Mouse (Mus musculus) adrenal gland, postnatal 10 days (tissue): Measurements from ENCODE around the gene Pde4d. TPM values are rescaled to one million over a fixed set of nuclear protein-coding genes. Genes with fewer than 3 reads are reported as not detected.

Experiments
- DNase-seq: peaks from one replicate; pipeline ENCODE4 v3.0.0; 2021; ENCODE audit warnings: mixed read lengths
- total RNA-seq, 2 experiments: library from RNA; stranded (reverse); gene quantifications; 2 replicates each; pipeline ENCODE4 v1.2.3; 2021

Gene Pde4d
- total RNA-seq, 2 experiments from 2014 or later, result 70.3 to 101 TPM

DNA sequence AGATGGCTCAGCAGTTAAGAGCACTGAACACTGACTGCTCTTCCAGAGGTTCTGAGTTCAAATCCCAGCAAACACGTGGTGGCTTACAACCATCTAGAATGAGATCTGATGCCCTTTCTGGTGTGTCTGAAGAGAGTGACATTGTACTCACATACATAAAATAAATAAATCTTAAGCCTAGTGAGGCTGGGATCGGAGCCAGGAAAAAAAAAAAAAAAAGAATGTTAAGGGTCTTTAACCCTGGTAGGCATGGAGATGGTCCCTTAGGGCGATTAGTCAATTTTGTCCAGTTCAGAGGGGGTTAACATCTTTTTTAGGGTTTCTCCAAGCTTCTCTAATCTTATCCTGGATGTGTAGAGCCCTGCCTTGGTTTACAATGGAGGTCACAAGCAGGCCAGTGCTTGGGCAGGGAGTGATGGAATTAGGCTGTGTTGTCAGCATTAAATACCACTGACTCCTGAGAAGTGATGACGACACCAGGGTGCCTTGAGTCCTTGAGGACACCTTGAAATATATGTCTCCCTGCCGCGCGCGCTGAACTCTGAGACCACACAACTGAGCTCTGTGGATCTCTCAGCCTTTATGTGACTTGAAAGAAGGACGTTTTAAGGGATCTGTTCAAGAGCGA is 1181.8 kb downstream of the Pde4d start:
- no peak for DNase-seq

- DNase-seq, result peak; percentile 61
These were observed 1182.8 kb downstream of the Pde4d start for GRCm38 (mm10) chr13:109632387-109633036.

GRCm38 (mm10) chr13:109633037-109633418 is 1183.3 kb downstream of the Pde4d start:
- DNase-seq, result no peak

DNA sequence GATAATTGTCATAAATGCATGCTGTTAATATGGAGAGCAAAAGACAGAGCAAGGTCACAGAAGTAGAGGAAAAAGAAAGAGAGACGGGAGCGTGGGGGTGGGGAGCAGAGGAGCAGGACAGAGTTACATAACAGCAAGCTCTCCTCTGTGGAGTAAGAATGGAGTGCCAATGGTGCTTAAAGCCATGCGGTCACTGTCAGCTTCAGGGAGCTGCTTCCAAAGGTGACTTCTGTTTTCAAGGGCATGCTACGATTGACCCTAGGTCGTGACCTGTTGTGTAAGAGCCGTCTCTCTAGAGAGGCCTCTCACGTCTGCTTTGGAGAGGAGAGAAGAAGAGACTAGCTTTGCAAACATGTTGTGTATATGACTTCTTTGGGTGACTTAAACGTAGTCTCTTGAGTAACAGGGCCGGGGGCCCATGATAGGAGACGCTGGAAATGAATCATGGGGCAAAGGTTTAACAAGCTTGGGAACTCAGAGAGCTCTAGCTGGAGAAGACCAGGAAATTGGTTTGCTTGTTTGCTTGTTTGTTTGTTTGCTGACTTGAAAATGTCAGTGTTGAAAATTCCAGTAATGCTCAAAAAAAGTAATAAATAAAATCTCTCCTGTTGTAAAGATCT is 1186.3 kb downstream of the Pde4d start:
- DNase-seq, result peak; percentile 59

GRCm38 (mm10) chr13:109638273-109638672 is 1188.5 kb downstream of the Pde4d start:
- no peak for DNase-seq

DNA sequence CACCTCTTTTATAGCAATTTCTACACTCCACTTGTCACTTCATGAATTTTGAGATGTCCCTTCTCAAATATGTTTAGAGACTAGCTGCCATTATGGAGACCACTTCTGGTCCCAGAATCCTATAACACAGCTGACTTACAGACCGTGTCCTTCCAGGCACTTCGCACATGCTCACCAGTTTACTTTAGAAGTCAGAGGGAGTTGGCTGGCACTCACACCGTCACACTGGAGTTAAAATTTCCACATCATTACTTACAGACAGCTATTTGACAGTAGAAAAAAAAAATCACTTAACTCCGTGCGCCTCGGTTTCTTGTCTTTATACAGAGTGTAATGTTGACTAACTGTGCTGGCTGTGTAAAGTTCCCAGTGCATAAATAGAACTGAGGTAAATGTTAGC is 1189.5 kb downstream of the Pde4d start:
- no peak for DNase-seq

- no peak for DNase-seq
These were observed 1191.8 kb downstream of the Pde4d start for GRCm38 (mm10) chr13:109641562-109641961.

GRCm38 (mm10) chr13:109643419-109643818 is 1193.7 kb downstream of the Pde4d start:
- DNase-seq, result no peak

- no peak for DNase-seq
These were observed 1194.3 kb downstream of the Pde4d start for GRCm38 (mm10) chr13:109644086-109644485.

DNA sequence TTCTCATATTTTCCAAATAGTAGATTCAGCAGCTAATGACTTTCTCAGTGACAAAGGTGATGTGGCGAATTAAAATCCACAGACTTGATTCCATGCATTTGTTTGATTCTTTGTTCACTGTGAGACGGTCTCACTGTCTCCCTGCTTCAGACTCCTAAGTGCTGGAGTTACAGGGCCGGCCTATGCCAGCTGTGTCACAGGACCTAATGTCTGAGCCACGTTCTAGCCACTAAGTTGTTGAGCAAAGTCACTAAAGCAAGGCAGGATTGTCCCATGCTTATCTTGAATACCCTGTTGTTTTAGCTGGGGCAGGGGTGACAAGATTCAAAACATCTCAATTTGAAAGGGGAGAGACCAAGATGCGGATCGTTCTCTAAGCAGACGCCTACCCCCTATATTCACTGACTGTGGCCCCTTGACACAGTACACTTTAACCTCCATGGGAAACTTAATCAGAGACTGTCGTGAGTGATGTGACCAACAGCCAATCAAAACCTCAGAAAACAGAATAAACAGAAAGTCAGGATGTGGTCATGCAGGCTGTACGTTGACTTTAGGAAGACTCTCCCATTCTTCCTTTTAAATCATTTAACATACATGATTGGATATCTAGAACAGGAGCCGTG is 1195.6 kb downstream of the Pde4d start:
- no peak for DNase-seq

DNA sequence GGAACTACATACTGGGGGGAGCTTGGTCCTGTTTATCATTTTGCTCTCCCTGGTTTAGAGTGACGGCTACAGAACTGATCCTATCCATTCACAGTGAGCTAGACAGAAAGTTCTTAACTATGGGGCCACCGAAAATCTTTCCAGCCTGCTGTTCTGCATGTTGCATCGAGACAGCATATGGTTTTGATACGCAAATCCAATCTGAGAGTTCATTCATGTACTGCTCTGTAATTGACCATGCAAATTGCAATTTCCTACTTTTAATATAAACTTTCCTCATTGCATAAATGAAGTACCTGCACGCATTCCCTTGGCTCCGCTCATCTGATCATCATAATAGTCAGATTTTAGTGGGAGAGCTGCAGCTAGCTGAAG is 1196.1 kb downstream of the Pde4d start:
- DNase-seq, result no peak

GRCm38 (mm10) chr13:109646597-109647232 is 1197.0 kb downstream of the Pde4d start:
- DNase-seq, result no peak

GRCm38 (mm10) chr13:109647479-109648199 is 1197.9 kb downstream of the Pde4d start:
- DNase-seq, result no peak

DNA sequence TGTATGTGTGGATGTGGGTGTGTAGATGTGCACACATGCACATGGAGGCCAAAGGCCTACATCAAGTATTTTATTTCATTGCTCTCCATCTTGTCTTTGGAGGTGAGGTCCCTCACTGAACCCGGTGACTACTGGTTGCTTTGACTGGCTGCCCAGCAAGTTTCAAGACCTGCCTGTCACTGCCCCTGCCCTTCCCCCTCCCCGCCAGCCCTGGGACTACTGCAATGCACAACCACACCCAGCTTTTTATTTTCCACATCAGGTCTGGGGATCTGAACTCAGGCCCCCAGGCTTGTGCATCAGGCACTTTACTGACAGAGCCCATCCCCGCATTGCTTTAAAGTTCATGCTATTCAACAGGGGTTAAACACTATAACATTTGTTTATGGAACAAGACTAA is 1198.6 kb downstream of the Pde4d start:
- DNase-seq, result no peak

GRCm38 (mm10) chr13:109651790-109652605 is 1202.2 kb downstream of the Pde4d start:
- no peak for DNase-seq

- peak; percentile 35 for DNase-seq
These were observed 1202.9 kb downstream of the Pde4d start for GRCm38 (mm10) chr13:109652631-109653030.

DNA sequence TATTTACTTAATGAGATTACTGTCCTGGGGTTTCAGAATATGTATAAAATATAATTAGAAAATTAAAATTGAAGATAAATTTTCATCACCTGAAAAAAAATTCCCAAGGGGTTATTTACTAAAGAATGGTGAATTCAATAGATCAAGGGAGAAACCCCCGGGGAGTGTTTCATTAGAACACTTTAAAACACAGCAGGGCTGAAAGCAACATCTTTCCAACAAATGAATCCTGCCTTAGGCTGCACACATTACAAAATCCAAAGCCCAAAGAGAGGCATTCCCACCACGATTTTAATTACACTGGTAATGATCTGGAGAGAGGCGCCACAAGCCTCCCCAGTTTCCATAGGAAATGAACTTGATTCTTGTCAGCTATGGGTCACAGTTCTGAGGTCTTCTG is 1205.6 kb downstream of the Pde4d start:
- DNase-seq, result no peak

DNA sequence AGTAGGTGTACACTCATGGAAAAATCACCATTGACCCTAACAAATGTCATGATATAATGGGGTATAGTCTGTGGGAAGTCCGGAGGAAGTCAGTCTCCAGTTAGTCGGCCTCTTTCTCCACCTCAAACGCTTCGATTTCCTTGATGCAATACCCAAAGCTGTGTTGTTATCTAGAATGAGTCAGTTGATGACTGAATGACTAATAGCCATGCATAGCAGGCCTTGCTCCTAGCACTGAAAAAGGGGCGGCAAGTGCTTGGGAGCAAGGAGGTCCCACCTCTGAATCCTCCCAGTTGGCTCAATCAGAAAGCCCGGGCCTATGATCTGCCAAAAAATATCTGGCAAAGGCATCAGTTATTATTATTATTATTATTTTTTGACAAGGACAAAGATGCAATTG is 1209.4 kb downstream of the Pde4d start:
- no peak for DNase-seq

- no peak for DNase-seq
These were observed 1211.6 kb downstream of the Pde4d start for GRCm38 (mm10) chr13:109661345-109661744.

- DNase-seq, result no peak
These were observed 1212.4 kb downstream of the Pde4d start for GRCm38 (mm10) chr13:109662099-109662498.

GRCm38 (mm10) chr13:109662731-109663130 is 1213.0 kb downstream of the Pde4d start:
- no peak for DNase-seq
